Mouse (Mus musculus) CH12.LX (cell line): ENCODE data around the gene Sall4. TPM values are rescaled to one million over a fixed set of nuclear protein-coding genes. Genes with fewer than 3 reads are reported as not detected.

Experiments used
- DNase-seq: peaks from one replicate; pipeline ENCODE4 v3.0.0-alpha.2; 2013; ENCODE audit errors: extremely low read depth
- H3K27ac ChIP-seq: 2 replicates; pipeline ENCODE4 v1.5.1; 2012; ENCODE audit warnings: low read depth, mild to moderate bottlenecking, control low read depth, moderate library complexity; ENCODE audit not compliant: insufficient read depth
- H3K27me3 ChIP-seq: replicated peaks from 2 replicates; pipeline ENCODE3; 2012; ENCODE audit warnings: inconsistent platforms
- H3K36me3 ChIP-seq, 2 experiments: replicated peaks in 1 of 2; 2 replicates each; pipeline versions ENCODE3 to v1.6.1; 2012; ENCODE audit warnings: inconsistent platforms in 1 of 2, low read length in 1 of 2, mild to moderate bottlenecking in 1 of 2, mixed read lengths in 1 of 2, moderate library complexity in 1 of 2; ENCODE audit not compliant: control insufficient read depth in 1 of 2, insufficient read depth in 1 of 2
- H3K4me1 ChIP-seq, 2 experiments: 2 replicates each; pipeline ENCODE4 v1.6.1; 2012; ENCODE audit warnings: inconsistent platforms in 1 of 2, moderate library complexity in 1 of 2; ENCODE audit not compliant: insufficient read depth in 2 of 2, control insufficient read depth in 1 of 2
- H3K4me2 ChIP-seq: 2 replicates; pipeline ENCODE4 v1.6.1; 2012; ENCODE audit warnings: low read depth, mild to moderate bottlenecking, control low read depth; ENCODE audit not compliant: poor library complexity, insufficient read depth, severe bottlenecking
- H3K4me3 ChIP-seq, 3 experiments: fragments of 150-350 bp in 1 of 3; sonication (generic) in 1 of 3; replicated peaks in 1 of 3; 2 replicates each; pipeline versions ENCODE3 to v1.5.1; 2011 to 2012; ENCODE audit warnings: low read depth in 2 of 3, low read length in 2 of 3, mild to moderate bottlenecking in 2 of 3, moderate library complexity in 2 of 3, control low read depth in 1 of 3, improper control_type of control experiment in 1 of 3, inconsistent platforms in 1 of 3, mixed read lengths in 1 of 3; ENCODE audit not compliant: poor library complexity in 1 of 3
- H3K79me2 ChIP-seq: replicated peaks from 2 replicates; pipeline ENCODE4 v1.6.1; 2012; ENCODE audit warnings: mild to moderate bottlenecking, moderate library complexity; ENCODE audit not compliant: control insufficient read depth, poor library complexity, insufficient read depth, severe bottlenecking; ENCODE audit errors: extremely low read depth
- H3K9ac ChIP-seq: 2 replicates; pipeline ENCODE4 v1.6.1; 2012; ENCODE audit warnings: low read depth, mild to moderate bottlenecking, control low read depth, moderate library complexity; ENCODE audit not compliant: insufficient read depth
- H3K9me3 ChIP-seq: replicated peaks from 2 replicates; pipeline ENCODE3; 2012; ENCODE audit warnings: low read length, inconsistent platforms, mixed read lengths
- CHD2 ChIP-seq: IDR thresholded peaks from 2 replicates; pipeline ENCODE4 v1.6.1; 2011; ENCODE audit warnings: low read length, improper control_type of control experiment
- HCFC1 ChIP-seq: IDR thresholded peaks from 2 replicates; pipeline ENCODE4 v1.6.1; 2012; ENCODE audit warnings: low read depth, mild to moderate bottlenecking, inconsistent platforms, low read length, improper control_type of control experiment
- IRF4 ChIP-seq: IDR thresholded peaks from 2 replicates; pipeline ENCODE4 v1.6.1; 2014; ENCODE audit warnings: low read depth, mild to moderate bottlenecking, inconsistent platforms, low read length, improper control_type of control experiment
- JUN ChIP-seq: IDR thresholded peaks from 2 replicates; pipeline ENCODE4 v1.6.1; 2011; ENCODE audit warnings: low read depth, mild to moderate bottlenecking, low read length, improper control_type of control experiment, moderate library complexity; ENCODE audit not compliant: insufficient read depth
- MAFK ChIP-seq: IDR thresholded peaks from 2 replicates; pipeline ENCODE4 v1.6.1; 2011; ENCODE audit warnings: low read length, improper control_type of control experiment; ENCODE audit not compliant: insufficient replicate concordance
- MAZ ChIP-seq: IDR thresholded peaks from 2 replicates; pipeline ENCODE4 v1.6.1; 2012; ENCODE audit warnings: low read depth, mild to moderate bottlenecking, inconsistent platforms, low read length, improper control_type of control experiment, moderate library complexity
- MEF2A ChIP-seq: IDR thresholded peaks from 2 replicates; pipeline ENCODE4 v1.6.1; 2014; ENCODE audit warnings: low read depth, mild to moderate bottlenecking, inconsistent platforms, low read length, improper control_type of control experiment, borderline replicate concordance
- MXI1 ChIP-seq: IDR thresholded peaks from 2 replicates; pipeline ENCODE4 v1.6.1; 2011; ENCODE audit warnings: mild to moderate bottlenecking, low read depth, low read length, improper control_type of control experiment
- MYC ChIP-seq: IDR thresholded peaks from 2 replicates; pipeline ENCODE4 v1.6.1; 2011; ENCODE audit warnings: low read depth, mild to moderate bottlenecking, improper control_type of control experiment, low read length
- NRF1 ChIP-seq: IDR thresholded peaks from 2 replicates; pipeline ENCODE4 v1.6.1; 2014; ENCODE audit warnings: low read depth, mild to moderate bottlenecking, inconsistent platforms, low read length, improper control_type of control experiment, moderate library complexity
- POLR2A ChIP-seq: IDR thresholded peaks from 2 replicates; pipeline ENCODE4 v1.6.1; 2011; ENCODE audit warnings: low read depth, mild to moderate bottlenecking, improper control_type of control experiment, low read length
- POLR2AphosphoS2 ChIP-seq: IDR thresholded peaks from 2 replicates; pipeline ENCODE4 v1.6.1; 2011; ENCODE audit warnings: low read depth, low read length, improper control_type of control experiment
- USF1 ChIP-seq: IDR thresholded peaks from 2 replicates; pipeline ENCODE4 v1.6.1; 2014; ENCODE audit warnings: low read depth, mild to moderate bottlenecking, inconsistent platforms, low read length, improper control_type of control experiment
- USF2 ChIP-seq: conservative IDR thresholded peaks from 2 replicates; pipeline ENCODE4 v1.6.1; 2011; ENCODE audit warnings: low read depth, low read length, improper control_type of control experiment
- ZKSCAN1 ChIP-seq: IDR thresholded peaks from 2 replicates; pipeline ENCODE4 v1.6.1; 2012; ENCODE audit warnings: low read depth, inconsistent platforms, low read length, improper control_type of control experiment, borderline replicate concordance
- ZNF384 ChIP-seq: IDR thresholded peaks from 2 replicates; pipeline ENCODE4 v1.6.1; 2012; ENCODE audit warnings: low read depth, low read length, improper control_type of control experiment, inconsistent platforms
- dilution Hi-C: fragments of 300-500 bp; cut with MboI; formaldehyde crosslinking; loops from 2 replicates; pipeline ENCODE4 v1.14.3; 2020; ENCODE audit warnings: low sequenced_read_pairs; ENCODE audit not compliant: extremely low pct_unique_long_range_greater_than_20kb, extremely low pct_ligation_motif_present
- in situ Hi-C: fragments of 300-500 bp; cut with MboI; formaldehyde crosslinking; loops from 3 replicates; pipeline ENCODE4 v1.14.3; 2019; ENCODE audit warnings: low sequenced_read_pairs, low pct_ligation_motif_present, low pct_unique_long_range_greater_than_20kb, mixed read lengths
- polyA plus RNA-seq: library from polyadenylated mRNA; unstranded; fragments of >175 nt; gene quantifications from 2 replicates; pipeline ENCODE4 v1.2.1, GENCODE M21; 2012; ENCODE audit warnings: low read depth; ENCODE audit not compliant: insufficient read length
- total RNA-seq, 2 experiments: library from RNA; depleted of rRNA; stranded (reverse); fragments of 300-350 nt in 1 of 2; fragments of >200 nt in 1 of 2; gene quantifications; 2 replicates each; pipeline ENCODE4 v1.2.3; 2012 to 2014

Gene Sall4
- total and polyA plus RNA-seq, 3 experiments: not detected

DNA sequence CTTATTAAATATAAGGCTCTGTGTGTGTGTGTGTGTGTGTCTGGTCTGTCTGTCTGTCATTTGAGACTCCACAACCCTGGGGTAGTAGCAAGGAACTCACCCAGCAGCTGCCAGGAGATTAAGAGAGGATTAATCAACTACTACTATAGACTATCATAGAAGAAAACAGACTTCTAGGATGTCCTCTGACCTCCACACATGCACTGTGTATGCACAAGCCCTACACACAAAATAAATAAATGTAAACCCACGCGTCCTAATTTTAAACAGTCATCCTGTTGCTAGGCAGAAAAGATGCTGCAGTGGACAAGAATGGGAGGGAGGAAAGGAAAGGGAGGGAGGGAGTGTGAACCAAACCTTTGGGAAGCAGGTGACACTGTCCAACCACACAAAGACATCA lies 49.5 kb downstream of the Sall4 start:
- in situ Hi-C loops: no loop called here
- dilution Hi-C loops: no loop called here

DNA sequence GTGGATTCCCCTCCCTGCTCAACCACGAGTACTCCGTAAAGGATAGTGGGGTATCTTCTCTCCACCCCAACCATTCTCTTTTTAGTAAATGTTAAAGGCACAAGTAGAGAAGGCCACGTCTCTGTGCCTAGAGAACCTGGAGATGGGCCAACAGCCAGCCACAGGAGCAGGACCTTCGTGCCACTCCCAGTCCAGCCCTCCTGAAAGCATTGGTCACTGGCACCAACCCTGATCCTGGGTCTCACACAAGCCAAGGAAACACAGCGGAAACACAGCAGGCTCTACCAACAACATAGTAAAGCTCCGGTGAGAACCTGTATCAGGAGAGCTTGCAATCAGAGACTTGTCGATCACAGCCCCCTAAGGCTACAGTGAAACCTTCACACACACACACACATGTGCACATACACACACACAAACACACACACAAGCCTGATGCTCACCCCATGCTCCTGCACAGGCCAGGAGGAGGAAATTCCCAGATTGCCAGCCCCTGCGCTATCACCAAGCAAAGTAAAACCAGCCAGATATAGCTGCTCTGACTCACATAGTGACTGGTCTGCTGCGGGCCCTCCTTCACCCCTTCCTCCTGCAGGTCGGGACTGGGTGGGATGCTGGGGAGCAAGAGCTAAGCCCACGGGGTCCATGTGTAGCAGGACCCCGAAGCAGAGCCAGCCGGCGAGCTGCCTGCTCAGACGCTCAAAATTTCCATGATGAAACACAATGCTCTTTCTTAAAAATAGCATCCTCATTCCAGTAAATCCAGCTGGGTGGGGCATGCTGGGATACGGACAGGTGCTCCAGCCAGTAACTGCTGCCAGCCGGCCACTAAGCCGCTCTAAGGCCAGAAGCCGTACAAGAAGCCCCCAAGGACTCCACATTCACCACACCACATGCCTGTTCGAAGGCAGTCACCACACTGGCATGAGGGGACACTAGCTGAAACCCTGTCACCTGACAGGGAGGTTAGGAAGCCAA lies 55.3 kb downstream of the Sall4 start:
- Histone ChIP-seq H3K4me1 (no peaks in the 10 kb centered on the region), H3K9ac (no peak overlapping the region), H3K79me2 (no peaks in the 10 kb centered on the region), H3K27ac (no peak overlapping the region), H3K4me3 (no peak overlapping the region), H3K4me2 (no peak overlapping the region), H3K27me3 (peaks cover 11% of the 10 kb centered on the region), H3K9me3 (peaks cover 2% of the 10 kb centered on the region), H3K36me3 (no peaks in the 10 kb centered on the region)
- in situ Hi-C loops: no loop called here
- TF ChIP-seq MAFK: no peak
- no peak for TF ChIP-seq CHD2
- TF ChIP-seq MEF2A: no peak
- no peak for TF ChIP-seq USF1
- no peak for TF ChIP-seq MAZ
- no peak for TF ChIP-seq IRF4
- TF ChIP-seq JUN: no peak
- TF ChIP-seq MYC: no peak
- TF ChIP-seq NRF1: no peak
- no peak for TF ChIP-seq POLR2AphosphoS2
- TF ChIP-seq ZNF384: no peak
- TF ChIP-seq POLR2A: no peak
- dilution Hi-C loops: no loop called here
- no peak for DNase-seq

More for the DNA sequence above, 49.5 kb downstream of the Sall4 start:
- H3K4me2 ChIP-seq: no peak overlapping the region
- no peak overlapping the region for H3K9ac ChIP-seq
- peaks cover 14% of the 10 kb centered on the region for H3K27me3 ChIP-seq
- H3K9me3 ChIP-seq: no peaks in the 10 kb centered on the region
- H3K36me3 ChIP-seq: no peaks in the 10 kb centered on the region
- TF ChIP-seq ZKSCAN1: no peak
- TF ChIP-seq POLR2AphosphoS2: no peak
- TF ChIP-seq USF1: no peak
- no peak for TF ChIP-seq MXI1
- no peak for TF ChIP-seq USF2
- no peak for TF ChIP-seq HCFC1
- H3K79me2 ChIP-seq: no peaks in the 10 kb centered on the region
- DNase-seq: no peak
- H3K4me3 ChIP-seq: no peak overlapping the region
- H3K4me1 ChIP-seq: no peaks in the 10 kb centered on the region
- H3K27ac ChIP-seq: no peak overlapping the region
